In the genomic region with DNA sequence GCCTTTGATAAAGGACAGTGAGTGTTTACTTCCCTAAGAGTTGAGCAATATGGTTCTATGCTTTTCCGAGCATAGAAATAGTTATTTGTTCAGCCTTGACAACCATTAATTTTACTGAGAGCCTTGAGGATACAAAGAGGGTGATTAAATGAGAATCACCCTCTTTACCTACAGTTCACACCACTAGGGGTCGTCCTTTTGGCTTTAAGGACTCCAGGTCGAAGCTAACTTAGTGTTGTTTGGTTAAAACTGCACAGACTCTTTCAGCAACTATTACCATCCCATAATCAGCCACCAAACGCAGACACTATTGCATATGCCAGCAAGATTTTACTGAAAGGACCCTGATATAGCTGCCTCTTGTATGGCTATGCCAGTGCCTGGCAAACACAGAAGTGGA, we compare ENCODE assay signal across 23 mouse cellular contexts.
DNase-seq lines count a peak whose midpoint lies in the region; ATAC-seq and TF ChIP-seq lines count a peak whose summit lies in the region.
"Had no signal": no experiment of that assay in that cellular context is flagged by ENCODE, and none has a peak within 500 bp of the region (broad histone marks: within the 10 kb centered on the region; RNA-seq: fewer than 3 reads in every experiment).

No protein-coding gene starts in this region.

- no peak for DNase-seq in heart, embryonic 10.5 days (ENCODE audit: low spot score)
- no peak for DNase-seq in heart, adult 8-10 months (ENCODE audit: low spot score)
- no peak for DNase-seq in heart, adult 11 months
- no peak for DNase-seq in heart, postnatal 0 days (ENCODE audit: low spot score)
- DNase-seq in heart, postnatal 14 days = no peak
- no peak for DNase-seq in stomach, postnatal 0 days (ENCODE audit: low spot score)
- no peak for DNase-seq in left cerebral cortex, adult 11 months (ENCODE audit: low spot score)
- DNase-seq: adrenal gland, postnatal 14 days; cerebellum, adult 11 months; cerebellum, adult 2 months; cerebellum, adult 9-11 months; cerebellum, postnatal 25 days; forebrain, postnatal 0 days; gastrocnemius, adult 2 months; gastrocnemius, postnatal 14 days; kidney, adult 2 months had no signal

- no peaks in the 10 kb centered on the region for H3K36me3 ChIP-seq in heart, embryonic 10.5 days
- H3K36me3 ChIP-seq in heart, embryonic 14.5 days (ENCODE audit: control insufficient read depth, insufficient read depth, low read length) = no peaks in the 10 kb centered on the region
- H3K36me3 ChIP-seq in heart, postnatal 0 days (replicated peaks; ENCODE audit: control insufficient read depth, insufficient read depth, low read length) = no peaks in the 10 kb centered on the region
- no peaks in the 10 kb centered on the region for H3K36me3 ChIP-seq in stomach, postnatal 0 days (ENCODE audit: control insufficient read depth, insufficient read depth, low read length)
- H3K36me3 ChIP-seq: embryonic facial prominence, embryonic 12.5 days; embryonic facial prominence, embryonic 15.5 days; hindbrain, embryonic 12.5 days; hindbrain, embryonic 15.5 days had no signal

- no peak for TF ChIP-seq CTCF in heart, postnatal 0 days (IDR thresholded peaks at IDR 0.05; ENCODE audit: low read depth)
- 0 out of 2 replicates have a peak, but pooled peaks have one; percentile 6 for TF ChIP-seq CTCF in stomach, postnatal 0 days (IDR thresholded peaks at IDR 0.05; ENCODE audit: low read depth)

- H3K9ac ChIP-seq in heart, embryonic 14.5 days (ENCODE audit: low read length) = no peak overlapping the region
- no peak overlapping the region for H3K9ac ChIP-seq in heart, postnatal 0 days (replicated peaks; ENCODE audit: low read depth, low read length)
- H3K9ac ChIP-seq in stomach, postnatal 0 days (ENCODE audit: low read length) = no peak overlapping the region
- H3K9ac ChIP-seq: embryonic facial prominence, embryonic 12.5 days; embryonic facial prominence, embryonic 15.5 days; forebrain, postnatal 0 days; hindbrain, embryonic 12.5 days; hindbrain, embryonic 15.5 days had no signal

- H3K27me3 ChIP-seq in heart, embryonic 10.5 days (ENCODE audit: insufficient read depth, poor library complexity, severe bottlenecking) = no peaks in the 10 kb centered on the region
- H3K27me3 ChIP-seq in heart, embryonic 14.5 days (ENCODE audit: control insufficient read depth, insufficient read depth, low read length) = no peaks in the 10 kb centered on the region
- no peaks in the 10 kb centered on the region for H3K27me3 ChIP-seq in heart, postnatal 0 days (ENCODE audit: control insufficient read depth, insufficient read depth, low read length)
- no peaks in the 10 kb centered on the region for H3K27me3 ChIP-seq in stomach, postnatal 0 days (ENCODE audit: control insufficient read depth, insufficient read depth, low read length)
- H3K27me3 ChIP-seq: embryonic facial prominence, embryonic 12.5 days; embryonic facial prominence, embryonic 15.5 days; hindbrain, embryonic 12.5 days; hindbrain, embryonic 15.5 days had no signal

- H3K9me3 ChIP-seq in heart, embryonic 10.5 days = no peaks in the 10 kb centered on the region
- H3K9me3 ChIP-seq in heart, embryonic 14.5 days (ENCODE audit: control insufficient read depth, low read length) = no peaks in the 10 kb centered on the region
- no peaks in the 10 kb centered on the region for H3K9me3 ChIP-seq in heart, postnatal 0 days (replicated peaks; ENCODE audit: control insufficient read depth, low read length)
- H3K9me3 ChIP-seq in stomach, postnatal 0 days (ENCODE audit: control insufficient read depth, low read length) = no peaks in the 10 kb centered on the region
- H3K9me3 ChIP-seq: embryonic facial prominence, embryonic 12.5 days; embryonic facial prominence, embryonic 15.5 days; hindbrain, embryonic 12.5 days; hindbrain, embryonic 15.5 days had no signal

- TF ChIP-seq EP300 in heart, postnatal 0 days (IDR thresholded peaks at IDR 0.05; ENCODE audit: low read depth) = no peak
- no peak for TF ChIP-seq EP300 in stomach, postnatal 0 days (optimal IDR thresholded peaks at IDR 0.05)

- WGBS in heart, embryonic 10.5 days = 71% methylated on average over 4 of the region's 4 CpGs
- 69% methylated on average over 4 of the region's 4 CpGs for WGBS in heart, embryonic 14.5 days
- WGBS in heart, postnatal 0 days = 53% methylated on average over 4 of the region's 4 CpGs
- WGBS in stomach, postnatal 0 days = 62% methylated on average over 4 of the region's 4 CpGs

- H3K27ac ChIP-seq in heart, embryonic 10.5 days = peak overlapping the region; percentile 66
- H3K27ac ChIP-seq in heart, embryonic 14.5 days (replicated peaks in 1 of 2; ENCODE audit: control insufficient read depth in 1 of 2, insufficient read depth in 1 of 2, low read depth in 2 of 2, low read length in 2 of 2) = peak overlapping the region; percentile 54 to 80
- H3K27ac ChIP-seq in heart, postnatal 0 days (ENCODE audit: low read depth) = peak overlapping the region; percentile 73
- H3K27ac ChIP-seq in stomach, postnatal 0 days (replicated peaks) = no peak overlapping the region
- H3K27ac ChIP-seq: embryonic facial prominence, embryonic 12.5 days; embryonic facial prominence, embryonic 15.5 days; gastrocnemius, adult 2 months; hindbrain, embryonic 12.5 days; hindbrain, embryonic 15.5 days had no signal

- no peak for ATAC-seq in heart, embryonic 14.5 days (ENCODE audit: insufficient number of reproducible peaks, insufficient read depth, low FRiP score, low read depth)
- ATAC-seq in heart, postnatal 0 days (ENCODE audit: insufficient read depth, low read depth) = no peak
- ATAC-seq in stomach, postnatal 0 days (ENCODE audit: low FRiP score, low TSS enrichment) = no peak
- ATAC-seq: forebrain, embryonic 14.5 days; forebrain, postnatal 0 days; intestine, postnatal 0 days had no signal

- intact Hi-C loops in heart, postnatal 14 days (cut with DNase I) = no loop called here

- no peak overlapping the region for H3K4me3 ChIP-seq in heart, embryonic 10.5 days
- H3K4me3 ChIP-seq in heart, embryonic 14.5 days (ENCODE audit: control insufficient read depth in 1 of 2, insufficient read depth in 1 of 2, low read depth in 1 of 2, low read length in 2 of 2) = no peak overlapping the region
- no peak overlapping the region for H3K4me3 ChIP-seq in heart, postnatal 0 days (ENCODE audit: low read depth, low read length)
- H3K4me3 ChIP-seq in stomach, postnatal 0 days (ENCODE audit: low read depth, low read length) = no peak overlapping the region
- H3K4me3 ChIP-seq: embryonic facial prominence, embryonic 12.5 days; embryonic facial prominence, embryonic 15.5 days; gastrocnemius, adult 2 months; hindbrain, embryonic 12.5 days; hindbrain, embryonic 15.5 days had no signal

- no peak overlapping the region for H3K4me2 ChIP-seq in heart, embryonic 14.5 days (ENCODE audit: low read length)
- no peak overlapping the region for H3K4me2 ChIP-seq in heart, postnatal 0 days (ENCODE audit: low read depth, low read length)
- H3K4me2 ChIP-seq in stomach, postnatal 0 days (replicated peaks; ENCODE audit: low read depth) = no peak overlapping the region
- H3K4me2 ChIP-seq: embryonic facial prominence, embryonic 12.5 days; embryonic facial prominence, embryonic 15.5 days; hindbrain, embryonic 12.5 days; hindbrain, embryonic 15.5 days had no signal

- H3K4me1 ChIP-seq in heart, embryonic 10.5 days = peaks cover 20% of the 10 kb centered on the region
- peaks cover 4 to 22% of the 10 kb centered on the region in 2 experiments; a peak in 3 of 4 replicates for H3K4me1 ChIP-seq in heart, embryonic 14.5 days (ENCODE audit: control insufficient read depth in 2 of 2, insufficient read depth in 2 of 2, low read length in 2 of 2)
- peaks cover 5% of the 10 kb centered on the region for H3K4me1 ChIP-seq in heart, postnatal 0 days (ENCODE audit: control insufficient read depth, insufficient read depth)
- no peaks in the 10 kb centered on the region for H3K4me1 ChIP-seq in stomach, postnatal 0 days (replicated peaks; ENCODE audit: control insufficient read depth, insufficient read depth)
- H3K4me1 ChIP-seq: embryonic facial prominence, embryonic 15.5 days; hindbrain, embryonic 12.5 days; hindbrain, embryonic 15.5 days had no signal
